Mouse (Mus musculus): Measurements from ENCODE around the gene Defa17. TPM values are rescaled to one million over a fixed set of nuclear protein-coding genes. Genes with fewer than 3 reads are reported as not detected.
"Not testable (repeated sequence)": the region's sequence is repeated elsewhere in the genome, so short reads cannot be mapped to it uniquely, and the experiment has no call there.

The Defa17 gene
- total RNA-seq (2021), result not detected

DNA sequence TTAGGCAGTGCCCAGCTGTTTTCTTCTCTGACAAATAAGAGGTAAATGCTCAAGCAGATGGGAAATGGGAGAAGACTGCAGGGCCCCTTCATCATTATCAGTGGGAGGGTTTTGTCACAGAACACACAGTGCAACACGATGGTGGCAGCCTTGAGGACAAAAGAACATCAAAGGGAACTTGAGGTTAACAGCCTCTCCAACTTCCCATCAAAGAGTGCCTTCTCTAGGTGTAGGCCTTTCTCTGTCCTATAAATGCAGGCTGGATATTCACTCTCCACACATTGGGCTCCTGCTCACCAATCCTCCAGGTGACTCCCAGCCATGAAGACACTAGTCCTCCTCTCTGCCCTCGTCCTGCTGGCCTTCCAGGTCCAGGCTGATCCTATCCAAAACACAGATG lies at the start of gene Defa17:
Gene Defa17 (plus strand): TSS at position 301 of the 400 bp plus-strand sequence.
- DNase-seq, result not testable (repeated sequence)

DNA sequence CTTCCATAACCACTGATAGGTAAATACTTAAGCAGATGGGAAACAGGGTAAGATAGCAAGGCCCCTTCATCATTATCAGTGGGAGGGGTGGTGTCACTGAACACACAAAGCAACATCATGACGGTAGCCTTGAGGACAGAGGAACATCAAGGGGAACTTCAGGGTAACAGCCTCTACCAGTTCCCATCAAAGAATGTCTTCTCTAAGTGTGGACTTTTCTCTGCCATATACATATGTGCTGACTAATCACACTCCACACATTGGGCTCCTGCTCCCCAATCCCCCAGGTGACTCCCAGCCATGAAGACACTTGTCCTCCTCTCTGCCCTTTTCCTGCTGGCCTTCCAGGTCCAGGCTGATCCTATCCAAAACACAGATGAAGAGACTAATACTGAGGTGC lies 37.7 kb upstream of the Defa17 start, which contains the start of gene Defa26:
Gene Defa26 (plus strand): TSS at position 301 of the 400 bp plus-strand sequence.
- DNase-seq, result not testable (repeated sequence)

DNA sequence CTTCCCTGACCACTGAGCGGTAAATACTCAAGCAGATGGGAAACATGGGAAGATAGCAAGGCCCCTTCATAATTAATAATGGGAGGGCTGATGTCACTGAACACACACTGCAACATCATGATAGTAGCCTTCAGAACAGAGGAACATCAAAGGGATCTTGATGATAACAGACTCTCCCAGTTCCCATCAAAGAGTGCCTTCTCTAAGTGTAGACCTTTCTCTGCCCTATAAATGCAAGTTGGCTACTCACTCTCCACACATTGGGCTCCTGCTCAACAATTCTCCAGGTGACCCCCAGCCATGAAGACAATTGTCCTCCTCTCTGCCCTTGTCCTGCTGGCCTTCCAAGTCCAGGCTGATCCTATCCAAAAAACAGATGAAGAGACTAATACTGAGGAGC lies 9.9 kb downstream of the Defa17 start, which contains the start of gene Defa34:
Gene Defa34 (plus strand): TSS at position 301 of the 400 bp plus-strand sequence.
- not testable (repeated sequence) for DNase-seq

DNA sequence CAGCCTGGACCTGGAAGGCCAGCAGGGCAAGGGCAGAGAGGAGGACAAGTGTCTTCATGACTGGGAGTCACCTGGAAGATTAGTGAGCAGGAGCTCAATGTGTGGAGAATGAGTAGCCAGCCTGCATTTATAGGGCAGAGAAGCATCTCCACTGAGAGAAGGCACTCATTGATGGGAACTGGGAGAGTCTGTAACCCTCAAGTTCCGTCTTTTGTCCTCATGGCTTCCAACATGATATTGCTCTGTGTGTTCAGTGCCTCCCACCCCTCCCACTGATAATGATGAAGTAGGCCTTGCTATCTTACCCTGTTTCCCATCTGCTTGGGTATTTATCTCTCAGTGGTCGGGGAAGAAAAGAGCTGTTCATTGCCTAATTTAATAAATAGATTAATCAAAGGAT lies 48.0 kb downstream of the Defa17 start, which contains the start of gene AY761184:
Gene AY761184 (minus strand): TSS at position 101 of the 400 bp plus-strand sequence.
- DNase-seq, result not testable (repeated sequence)

Other genes starting within 250 kb of the Defa17 start
- not detected for gene Defa36, start 228.4 kb upstream of the Defa17 start, total RNA-seq (2021)
- not detected for gene Gm7849, start 199.2 kb upstream of the Defa17 start, total RNA-seq (2021)
- gene Defa20, start 146.5 kb upstream of the Defa17 start, total RNA-seq (2021), result not detected
- gene Defa32, start 126.7 kb upstream of the Defa17 start, total RNA-seq (2021), result not detected
- not detected for gene Defa37, start 90.4 kb upstream of the Defa17 start, total RNA-seq (2021)
- not detected for gene Defa28, start 72.8 kb upstream of the Defa17 start, total RNA-seq (2021)
- not detected for gene Gm7861, start 61.3 kb upstream of the Defa17 start, total RNA-seq (2021)
- not detected for gene Defa26, start 37.6 kb upstream of the Defa17 start, total RNA-seq (2021)
- not detected for gene Defa34, start 10.0 kb downstream of the Defa17 start, total RNA-seq (2021)
- not detected for gene AY761184, start 47.9 kb downstream of the Defa17 start, total RNA-seq (2021)
- gene Defa24, start 78.7 kb downstream of the Defa17 start, total RNA-seq (2021), result not detected
- gene Defb50, start 167.8 kb downstream of the Defa17 start, total RNA-seq (2021), result not detected
- gene Defb2, start 184.1 kb downstream of the Defa17 start, total RNA-seq (2021), result not detected
- gene Defb10, start 203.1 kb downstream of the Defa17 start, total RNA-seq (2021), result not detected
- not detected for gene Defb9, start 229.6 kb downstream of the Defa17 start, total RNA-seq (2021)